Mouse (Mus musculus) erythroblast, embryonic 14.5 days (primary cell): ENCODE measurements around the gene Hspe1.

ENCODE experiments used
- GATA1 ChIP-seq: IDR thresholded peaks from 2 replicates; pipeline ENCODE4 v1.6.1; 2012; ENCODE audit warnings: low read length, inconsistent platforms, mixed read lengths
- TAL1 ChIP-seq: IDR thresholded peaks from 3 replicates; pipeline ENCODE4 v1.6.1; 2012; ENCODE audit warnings: low read length, inconsistent platforms, mixed read lengths

DNA sequence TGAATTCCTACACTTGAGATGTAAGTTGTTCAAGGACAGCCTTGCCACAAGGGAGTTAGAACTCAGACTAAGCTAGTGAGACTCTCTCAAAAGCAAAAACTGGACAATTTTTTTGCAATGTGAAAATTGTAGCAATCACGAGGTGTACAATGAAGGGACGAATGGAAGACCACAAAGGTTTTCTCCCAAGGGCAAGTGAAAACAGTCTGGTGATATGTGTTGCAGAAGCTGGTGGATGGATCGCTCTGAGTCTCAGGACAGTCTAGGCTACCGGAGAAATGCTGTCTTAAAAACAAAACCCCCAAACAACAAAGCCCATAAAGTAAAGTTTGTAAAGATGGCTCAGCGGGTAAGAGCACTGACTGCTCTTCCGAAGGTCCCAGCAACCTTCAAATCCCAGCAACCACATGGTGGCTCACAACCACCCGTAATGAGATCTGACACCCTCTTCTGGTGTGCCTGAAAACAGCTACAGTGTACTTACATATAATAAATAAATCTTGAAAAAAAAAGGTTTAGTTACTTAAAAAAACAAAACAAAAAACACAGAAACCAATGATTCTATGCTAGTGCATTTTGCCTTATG, 2.1 kb upstream of the Hspe1 start:
- TF ChIP-seq GATA1 (no peak), TAL1 (no peak)
